Mouse (Mus musculus) liver, adult (tissue): Measurements from ENCODE around the gene Cep55.

Source experiments
- GATA4 ChIP-seq: IDR thresholded peaks from 2 replicates; pipeline ENCODE4 v1.6.1; 2014; ENCODE audit warnings: mild to moderate bottlenecking, low read length; ENCODE audit not compliant: insufficient replicate concordance

Gene Cep55

DNA sequence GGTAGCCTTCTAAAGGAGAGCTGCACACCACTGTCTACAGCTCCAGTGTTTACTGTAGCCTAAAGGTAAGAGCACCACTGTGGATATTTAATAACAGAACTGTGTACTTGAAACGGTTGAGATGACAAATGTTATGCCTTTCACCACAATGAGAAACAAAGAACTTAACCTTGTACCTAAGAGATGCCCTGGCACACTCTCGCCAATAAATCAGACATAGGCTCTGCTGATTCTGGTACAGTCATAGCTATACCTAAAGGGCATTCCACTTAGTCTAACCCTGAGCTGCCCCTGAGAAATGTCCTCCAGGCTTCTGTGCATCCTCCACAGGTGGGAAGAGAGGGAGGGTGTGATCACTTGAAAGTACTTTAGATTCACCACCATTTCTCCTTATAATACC is 20.1 kb upstream of the Cep55 start:
- no peak for TF ChIP-seq GATA4

DNA sequence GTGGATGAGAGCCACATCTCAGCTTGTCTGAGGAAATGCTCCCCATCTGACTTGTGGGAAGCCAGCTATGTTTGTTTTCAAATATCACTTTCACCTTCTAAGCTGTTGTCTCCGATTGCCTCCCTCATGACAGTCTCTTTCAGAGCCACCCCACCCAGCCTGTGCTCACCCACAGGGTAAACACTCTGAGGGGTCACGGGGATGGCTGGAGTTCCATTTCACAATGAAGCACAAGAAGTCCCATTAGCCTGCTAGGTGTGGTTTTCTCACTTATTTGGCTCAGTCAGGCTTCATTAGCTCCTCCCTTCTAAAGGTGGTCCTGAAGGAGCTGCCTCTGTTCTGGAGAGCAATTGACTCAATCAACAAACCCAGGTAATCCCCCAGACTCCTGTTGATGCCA is 19.0 kb upstream of the Cep55 start:
- TF ChIP-seq GATA4: no peak

DNA sequence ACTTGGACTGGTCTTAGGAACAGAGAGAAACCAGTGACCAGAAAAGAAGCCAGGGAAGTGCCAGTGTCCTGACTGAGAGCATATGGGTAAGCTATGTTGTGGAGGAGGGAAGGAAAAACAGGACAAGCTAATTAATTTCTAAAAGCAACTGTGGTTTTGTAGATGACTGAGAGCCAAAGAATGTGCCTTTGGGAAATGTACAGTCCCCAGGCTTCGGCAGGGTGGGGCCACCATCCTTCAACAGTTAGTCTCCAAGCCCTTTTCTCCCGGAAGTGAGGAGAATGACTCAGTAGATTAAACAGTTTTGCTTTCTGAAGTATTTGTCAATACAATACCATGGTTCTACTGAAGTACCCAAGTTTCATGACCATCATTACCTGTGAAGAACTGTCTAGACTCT is 16.5 kb upstream of the Cep55 start:
- TF ChIP-seq GATA4: no peak

DNA sequence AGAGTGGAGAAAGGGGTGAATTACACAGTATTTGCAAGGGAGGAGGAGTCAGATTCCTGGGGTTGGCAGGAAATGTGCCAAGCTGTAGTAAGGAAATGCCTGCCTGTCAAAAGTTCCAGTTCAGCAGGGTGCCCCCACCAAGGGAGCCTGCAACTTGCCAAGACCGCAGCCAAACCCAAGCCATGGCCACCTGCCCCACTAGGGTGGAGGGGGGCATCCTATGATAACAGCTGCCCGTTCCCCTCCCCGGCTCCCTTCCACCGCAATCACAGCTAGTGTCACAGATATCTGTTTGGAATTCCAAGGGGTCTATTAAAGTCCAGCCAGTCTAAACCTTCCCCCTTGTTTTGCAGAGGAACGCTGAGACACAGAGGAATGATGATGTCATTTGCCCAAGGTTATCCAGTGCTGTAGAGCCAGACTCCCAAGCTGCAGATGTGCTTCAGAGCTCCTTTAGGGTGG is 12.5 kb upstream of the Cep55 start:
- TF ChIP-seq GATA4: no peak

DNA sequence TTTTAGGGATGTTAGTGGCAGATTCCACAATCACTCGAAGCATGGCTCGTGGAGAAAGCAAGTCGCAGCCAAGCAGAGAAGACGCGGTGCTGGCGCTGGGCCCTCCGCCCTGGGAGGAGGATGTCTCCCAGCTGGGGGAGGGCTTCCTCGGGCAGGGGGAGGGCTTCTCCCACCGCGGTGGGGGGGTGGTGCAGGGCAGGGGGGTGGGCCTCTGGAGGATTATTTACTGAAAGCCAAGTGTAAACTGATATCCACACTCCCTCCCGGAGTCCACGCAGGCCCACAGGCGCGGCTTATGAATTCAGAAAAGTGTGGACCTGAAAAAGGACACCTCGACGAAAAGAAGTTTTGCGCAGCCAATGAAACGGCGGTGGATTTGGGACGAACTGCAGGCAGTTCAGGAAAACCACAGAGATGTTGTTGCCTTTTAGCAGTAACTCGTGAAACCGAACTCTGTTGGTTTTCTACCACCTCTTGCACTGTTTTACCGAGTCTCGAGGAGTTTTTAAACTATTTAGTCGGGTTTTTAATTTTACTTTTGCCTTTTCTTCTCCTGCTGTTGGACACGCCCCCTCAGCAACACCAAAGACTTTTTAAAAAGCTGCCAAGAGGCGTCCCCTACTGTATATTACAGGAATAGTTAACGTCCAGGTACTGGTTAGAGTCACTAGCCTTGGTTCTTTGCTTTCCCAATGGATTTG is 11.4 kb upstream of the Cep55 start, which contains the start of gene Myof:
Myof (minus strand) TSS at position 297 of the 701 bp plus-strand sequence.
- TF ChIP-seq GATA4: no peak

DNA sequence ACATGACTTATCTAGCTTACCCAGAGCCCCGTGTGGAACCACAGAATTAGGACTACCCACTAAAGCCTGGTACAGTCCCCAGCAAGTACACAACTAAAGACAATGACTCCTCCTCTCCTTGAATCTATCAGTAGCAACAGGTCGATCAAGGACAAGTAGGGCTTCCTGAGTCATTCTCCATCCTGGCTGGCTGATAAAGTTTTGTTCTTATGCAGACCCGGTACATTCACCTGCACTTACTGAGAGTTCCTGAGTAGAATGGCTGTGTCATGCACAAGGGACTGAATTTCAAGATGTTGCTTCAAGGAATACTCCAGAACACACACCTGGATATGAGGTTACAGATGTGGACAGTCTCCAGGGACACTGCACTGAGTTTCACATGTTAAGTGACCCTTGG is 9.6 kb upstream of the Cep55 start:
- no peak for TF ChIP-seq GATA4

DNA sequence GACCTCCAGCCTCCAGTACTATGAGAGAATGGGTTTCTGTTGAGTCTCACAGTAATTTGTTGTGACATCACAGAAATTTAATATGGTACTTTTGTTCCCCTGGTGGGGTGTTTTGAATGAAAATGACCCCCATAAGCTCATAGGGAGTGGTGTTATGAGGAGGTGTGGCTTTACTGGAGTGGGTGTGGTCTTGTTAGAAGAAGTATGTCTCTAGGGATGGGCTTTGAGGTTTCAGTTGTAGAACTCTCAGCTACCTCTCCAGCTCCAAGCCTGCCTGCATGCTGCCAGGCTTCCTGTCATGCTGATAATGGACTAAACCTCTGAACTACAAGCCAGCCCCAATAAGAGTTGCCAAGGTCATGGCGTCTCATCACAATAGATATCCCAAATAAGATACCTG is 5.1 kb upstream of the Cep55 start:
- no peak for TF ChIP-seq GATA4

DNA sequence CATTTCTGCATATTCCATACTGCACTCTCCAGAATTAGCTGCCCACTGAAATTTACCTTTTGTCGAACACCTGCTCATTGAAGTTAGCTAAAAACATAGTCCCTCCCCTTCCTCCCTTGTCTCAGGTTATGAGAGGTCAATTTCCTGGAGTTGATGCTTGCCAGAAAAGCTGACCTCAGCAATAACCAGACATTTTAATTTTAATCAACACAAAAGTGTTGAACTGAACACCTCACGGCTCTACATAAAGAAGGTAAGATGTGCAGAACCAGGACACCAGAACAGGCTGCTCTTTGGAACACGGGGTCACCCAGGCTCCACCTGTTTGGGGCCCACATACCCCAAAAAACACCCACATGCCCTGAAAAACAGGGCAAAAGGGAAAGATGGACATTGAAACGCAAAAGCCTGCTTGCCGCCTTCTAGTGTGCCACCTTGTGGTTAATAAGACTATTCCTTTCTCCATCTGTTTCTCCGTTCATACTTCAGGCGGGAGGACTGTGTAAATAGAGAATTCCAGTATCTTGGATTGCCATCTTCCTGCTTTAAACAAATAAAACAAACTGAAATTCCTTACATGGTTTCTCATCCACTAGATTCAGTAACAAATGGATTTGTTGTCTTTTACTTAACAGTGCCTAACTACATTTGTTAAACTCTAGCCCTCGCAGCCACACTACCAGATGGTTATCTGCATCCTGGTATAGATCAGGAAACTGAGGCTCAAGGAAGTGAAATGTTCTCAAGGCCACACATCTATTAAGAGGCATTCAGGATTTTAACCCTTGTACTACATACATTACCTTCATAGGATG is 1.4 kb upstream of the Cep55 start:
- TF ChIP-seq GATA4: 0 out of 2 replicates have a peak, but pooled peaks have one; percentile 37

DNA sequence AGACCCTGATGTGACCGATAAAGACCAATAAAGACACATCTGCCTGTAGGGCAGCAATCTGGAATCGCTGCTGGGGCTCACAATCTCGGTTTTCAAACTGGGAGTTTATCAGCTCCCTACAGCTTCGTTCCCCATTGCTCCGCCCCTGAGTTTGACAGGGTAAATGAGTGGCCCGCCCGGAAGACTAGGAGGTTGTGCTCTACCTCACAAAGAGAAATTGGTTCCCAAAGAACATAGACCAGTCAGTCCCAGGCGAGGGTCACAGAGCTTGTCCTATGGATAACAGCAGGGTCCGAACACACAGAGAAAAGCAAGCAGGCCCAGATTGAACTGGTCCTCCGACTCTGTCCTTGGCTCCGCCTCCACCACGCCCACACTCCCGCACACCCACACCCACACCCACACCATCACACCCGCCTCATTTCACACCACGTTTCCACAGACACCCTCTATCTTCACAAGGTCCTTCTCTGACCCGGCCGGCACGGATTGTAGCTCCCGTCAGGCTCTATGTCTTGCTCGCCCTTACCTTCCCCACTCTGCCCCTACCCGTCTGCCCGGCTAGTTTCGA is 577 bp upstream of the Cep55 start:
- no peak for TF ChIP-seq GATA4

DNA sequence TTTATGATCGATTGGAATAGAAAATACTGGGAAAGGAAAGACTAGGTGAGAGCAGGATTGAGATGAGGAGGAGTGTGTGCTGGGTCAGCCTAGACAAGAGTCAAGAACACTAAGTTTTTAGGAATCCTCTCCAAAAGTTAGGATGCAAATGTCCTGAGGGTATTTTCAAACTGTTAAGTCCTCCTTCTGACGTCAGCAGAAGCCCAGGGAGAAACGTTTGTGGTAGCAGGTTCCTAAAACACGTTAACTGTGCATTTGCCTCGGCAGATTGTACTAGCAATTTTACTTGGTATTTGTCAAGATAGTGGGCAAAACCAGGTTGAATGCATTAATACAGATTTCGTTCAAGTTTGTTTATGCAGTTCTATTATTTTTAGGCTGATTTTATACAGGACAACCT is 987 bp downstream of the Cep55 start:
- TF ChIP-seq GATA4: no peak

DNA sequence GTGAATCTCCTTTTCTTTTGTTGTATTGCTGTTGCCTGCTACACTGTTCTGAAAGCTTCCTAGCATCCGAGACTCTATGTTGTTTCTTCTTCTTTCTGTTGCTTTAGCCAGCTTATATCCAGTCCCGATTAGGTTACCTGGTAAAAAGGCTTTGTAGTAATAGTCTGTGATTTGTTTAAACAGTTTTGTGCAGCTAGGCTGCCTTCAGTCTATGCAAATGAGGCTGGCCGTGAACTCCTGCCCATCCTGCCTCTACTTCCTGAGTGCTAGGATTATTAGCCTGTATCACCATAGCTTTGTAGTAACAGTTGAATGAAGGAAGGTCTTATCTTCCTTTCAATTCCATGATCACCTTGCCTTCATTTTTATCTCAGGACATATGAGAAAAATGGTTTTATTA is 1.5 kb downstream of the Cep55 start:
- no peak for TF ChIP-seq GATA4

DNA sequence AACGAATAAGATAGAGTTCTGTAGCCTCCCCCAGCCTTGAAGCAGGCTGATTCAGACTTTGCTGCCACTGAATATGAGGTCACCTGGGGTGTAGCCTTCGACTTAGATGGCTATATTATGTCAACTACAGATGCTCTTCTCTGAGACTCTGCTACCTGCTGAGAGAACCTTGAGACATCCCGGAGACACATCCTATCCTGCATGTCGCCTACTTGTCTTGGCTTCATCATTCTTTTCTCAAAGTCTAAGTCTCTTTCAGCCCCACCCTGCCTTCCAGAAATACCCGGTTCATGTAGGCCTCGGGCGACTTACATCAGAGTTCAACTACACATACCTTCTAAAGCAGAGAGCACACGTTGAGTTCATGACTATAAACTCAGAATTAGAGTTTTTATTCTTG is 2.1 kb downstream of the Cep55 start:
- no peak for TF ChIP-seq GATA4

DNA sequence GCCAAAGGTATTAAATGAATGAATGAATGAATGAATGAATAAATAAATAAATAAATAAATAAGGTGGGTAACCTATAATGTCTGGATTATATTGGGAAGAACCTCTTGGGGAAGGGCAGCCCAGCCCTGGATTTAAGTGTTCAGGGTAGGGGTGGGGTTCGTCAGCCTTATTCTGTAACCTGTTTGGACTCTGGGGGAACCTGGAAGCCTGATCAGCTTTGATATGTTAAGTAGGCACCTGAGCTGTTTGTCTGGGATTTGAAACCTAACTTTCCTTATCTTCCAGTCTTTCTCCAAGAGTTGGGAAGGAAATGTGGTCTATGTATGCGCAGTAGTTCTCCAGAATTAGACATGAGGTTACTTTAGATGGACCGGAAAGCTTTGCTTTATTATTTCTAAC is 8.4 kb downstream of the Cep55 start:
- no peak for TF ChIP-seq GATA4

DNA sequence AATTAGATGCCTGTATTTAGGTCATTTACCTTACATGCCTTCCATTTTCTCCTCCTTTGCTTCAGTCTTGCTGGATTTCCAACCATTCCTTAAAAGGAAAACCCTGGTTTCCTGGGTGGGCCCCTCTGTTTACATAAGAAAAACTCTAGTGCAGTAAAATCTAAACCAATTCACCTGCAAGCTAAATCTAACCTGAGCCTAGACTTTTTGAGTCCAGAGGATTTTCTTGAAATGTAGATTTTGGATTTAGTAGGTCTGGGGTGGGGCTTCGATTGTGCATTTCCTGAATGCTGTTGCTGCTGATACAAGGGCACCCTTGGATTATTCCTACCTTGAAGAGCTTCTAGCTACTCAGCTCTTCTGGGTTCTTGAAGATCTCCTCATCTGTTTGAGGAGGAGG is 9.2 kb downstream of the Cep55 start:
- TF ChIP-seq GATA4: no peak

DNA sequence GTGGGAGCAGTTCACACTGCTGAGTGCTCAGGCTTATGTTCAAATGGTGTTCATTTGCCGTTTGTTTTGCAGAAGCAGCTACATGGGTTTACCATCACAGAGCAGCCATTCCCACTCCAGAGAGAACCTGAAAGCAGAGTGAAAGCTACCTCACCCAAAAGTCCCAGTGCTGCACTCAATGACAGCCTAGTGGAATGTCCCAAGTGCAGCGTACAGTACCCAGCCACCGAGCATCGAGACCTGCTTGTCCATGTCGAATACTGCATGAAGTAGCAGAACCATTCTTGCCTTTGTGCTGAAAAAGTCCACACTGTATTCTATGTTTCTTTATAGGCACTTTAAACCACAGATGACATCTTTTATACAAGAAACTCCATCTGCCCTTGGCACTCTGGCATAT is 18.4 kb downstream of the Cep55 start:
- TF ChIP-seq GATA4: no peak

DNA sequence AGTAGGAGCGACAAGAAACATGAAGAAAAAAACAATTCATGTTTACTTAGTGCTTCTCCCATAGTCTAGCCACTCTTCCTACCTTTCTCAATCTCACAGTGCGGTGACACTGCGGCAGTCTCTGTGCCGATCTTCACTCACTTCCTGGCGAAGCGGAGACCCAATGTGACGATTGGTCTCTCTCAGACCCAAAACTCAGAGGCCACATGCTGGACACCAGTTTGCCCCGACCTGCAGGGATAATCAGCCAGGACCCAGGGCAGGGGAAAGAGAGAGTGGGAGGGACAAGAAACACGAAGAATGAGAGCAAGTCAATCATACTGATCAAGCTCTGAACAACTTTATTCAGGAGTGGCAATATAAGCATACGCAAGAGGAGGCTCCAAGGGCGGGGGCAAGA is 20.2 kb downstream of the Cep55 start:
- TF ChIP-seq GATA4: no peak
